Mouse (Mus musculus) urinary bladder, postnatal 36 days (tissue): Measurements from ENCODE around the gene Scgb1b30.
"Not testable (repeated sequence)": the region's sequence is repeated elsewhere in the genome, so short reads cannot be mapped to it uniquely, and the experiment has no call there.

Experiments
- DNase-seq, 2 experiments: peaks; one replicate each; pipeline ENCODE4 v3.0.0; 2022; ENCODE audit warnings: low spot score in 2 of 2, mixed read lengths in 1 of 2

Scgb1b30 gene

DNA sequence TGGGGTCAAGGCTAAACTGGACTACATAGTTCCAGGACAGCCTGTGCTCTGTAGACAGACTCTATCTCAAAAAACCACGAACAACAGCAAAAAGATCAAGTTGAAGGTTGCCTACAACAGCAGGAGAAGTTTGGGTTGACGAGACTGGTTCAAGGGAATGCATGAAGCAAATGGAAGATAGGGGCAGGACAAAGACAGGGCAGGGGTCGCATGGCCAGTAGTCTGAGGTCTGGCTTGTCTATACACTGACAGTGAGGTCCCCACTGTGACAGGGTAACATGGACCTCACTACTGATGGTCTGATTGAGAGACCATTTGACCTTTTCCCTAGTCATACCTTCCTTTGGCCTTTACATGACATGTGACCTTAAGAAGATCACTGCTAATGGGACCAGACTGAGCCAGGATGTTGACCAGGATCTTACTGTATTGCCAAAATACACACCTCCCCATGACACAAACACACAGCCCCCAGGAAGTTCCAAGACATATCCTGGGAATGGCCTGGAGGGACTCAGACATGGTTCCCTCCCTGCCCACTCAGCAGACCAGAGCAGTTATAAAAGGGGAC is at the start of gene Scgb1b30:
Gene Scgb1b30, plus strand, starts transcription at position 521 of the 571 bp plus-strand sequence.
- no peak for DNase-seq

- DNase-seq = not testable (repeated sequence)
Measured at GRCm38 (mm10) chr7:34068132-34068531, 27.1 kb upstream of the Scgb1b30 start.

DNA sequence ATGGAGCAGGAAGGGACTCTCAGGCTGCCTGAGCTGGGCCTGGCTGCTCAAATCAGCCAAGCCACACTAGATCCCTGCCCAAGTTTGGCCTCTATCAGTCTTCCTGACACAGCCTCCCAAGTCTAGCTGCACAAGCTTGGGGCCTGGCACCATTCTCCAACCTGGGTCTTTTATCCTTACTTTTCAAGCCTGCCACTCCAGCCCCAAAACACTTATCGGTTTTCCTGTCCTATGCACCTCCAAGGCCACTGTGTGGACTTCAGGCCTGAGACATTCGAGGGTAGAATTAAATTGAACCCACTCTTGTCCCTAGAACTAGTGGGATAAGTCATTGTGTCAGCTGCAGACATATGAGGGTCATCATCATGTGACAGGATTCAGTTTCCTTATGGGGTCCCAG is 4.8 kb downstream of the Scgb1b30 start:
- DNase-seq = no peak

- DNase-seq = no peak
Measured at GRCm38 (mm10) chr7:34101276-34101675, 6.0 kb downstream of the Scgb1b30 start.

- DNase-seq = no peak
Measured at GRCm38 (mm10) chr7:34109190-34109589, 14.0 kb downstream of the Scgb1b30 start.

DNA sequence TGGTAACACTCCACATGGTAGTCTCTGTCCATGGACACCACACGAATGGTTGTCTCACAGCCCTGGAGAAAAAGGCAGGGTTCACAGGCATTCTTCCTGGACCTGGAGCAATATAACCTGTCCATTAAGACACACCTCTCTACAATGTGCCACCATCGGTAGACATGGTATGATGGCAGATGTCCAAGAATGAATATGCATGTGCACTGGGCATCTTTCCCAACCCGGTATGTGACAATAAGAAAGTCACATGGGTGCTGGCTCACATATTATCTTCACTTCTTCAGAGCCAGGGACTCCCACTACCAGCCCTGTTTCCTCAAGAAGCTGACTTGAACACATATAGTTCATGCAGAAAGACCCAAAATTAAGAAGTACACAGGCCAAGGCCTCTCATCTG is 21.4 kb downstream of the Scgb1b30 start:
- no peak for DNase-seq

- not testable (repeated sequence) for DNase-seq
Measured at GRCm38 (mm10) chr7:34120636-34121035, 25.4 kb downstream of the Scgb1b30 start.

DNA sequence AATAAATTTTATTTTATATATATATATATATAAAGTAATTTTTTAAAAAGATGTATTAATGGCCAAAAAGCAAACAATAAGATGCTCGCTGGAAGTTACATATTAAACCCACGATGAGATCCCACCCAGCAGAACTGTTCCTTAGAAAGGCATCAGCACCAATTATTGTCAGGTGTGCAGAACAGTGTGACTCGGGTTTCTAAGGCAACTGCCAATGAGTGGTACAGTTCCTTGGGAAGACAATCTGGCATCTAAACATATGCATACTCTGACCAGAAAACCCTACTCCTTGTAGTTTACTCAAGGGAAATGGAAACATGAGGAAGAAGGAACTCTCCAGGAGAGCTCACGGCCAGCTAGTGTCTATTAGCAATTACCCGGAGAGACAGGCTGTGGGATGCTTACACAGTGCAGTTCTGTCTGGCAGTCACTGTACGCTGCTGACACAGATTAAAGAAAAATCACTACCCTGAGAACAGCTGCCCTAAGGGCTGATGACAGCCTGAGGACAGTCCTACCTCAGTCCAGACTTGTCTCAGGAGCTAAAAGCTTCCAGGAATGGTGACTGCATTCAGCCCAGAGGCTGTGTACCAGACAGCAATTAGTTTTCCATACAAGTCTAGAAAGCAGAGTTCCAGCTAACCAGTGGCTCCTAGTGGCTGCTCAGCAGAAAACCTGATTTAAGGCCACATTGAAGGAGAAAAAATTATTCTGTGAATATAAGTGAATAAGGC is 27.9 kb downstream of the Scgb1b30 start:
- no peak for DNase-seq

- DNase-seq = no peak
Measured at GRCm38 (mm10) chr7:34125346-34125745, 30.1 kb downstream of the Scgb1b30 start.

- no peak for DNase-seq
Measured at GRCm38 (mm10) chr7:34126291-34126690, 31.1 kb downstream of the Scgb1b30 start.

- DNase-seq = no peak
Measured at GRCm38 (mm10) chr7:34131118-34131517, 35.9 kb downstream of the Scgb1b30 start.

- no peak for DNase-seq
Measured at GRCm38 (mm10) chr7:34131959-34132354, 36.7 kb downstream of the Scgb1b30 start.

DNA sequence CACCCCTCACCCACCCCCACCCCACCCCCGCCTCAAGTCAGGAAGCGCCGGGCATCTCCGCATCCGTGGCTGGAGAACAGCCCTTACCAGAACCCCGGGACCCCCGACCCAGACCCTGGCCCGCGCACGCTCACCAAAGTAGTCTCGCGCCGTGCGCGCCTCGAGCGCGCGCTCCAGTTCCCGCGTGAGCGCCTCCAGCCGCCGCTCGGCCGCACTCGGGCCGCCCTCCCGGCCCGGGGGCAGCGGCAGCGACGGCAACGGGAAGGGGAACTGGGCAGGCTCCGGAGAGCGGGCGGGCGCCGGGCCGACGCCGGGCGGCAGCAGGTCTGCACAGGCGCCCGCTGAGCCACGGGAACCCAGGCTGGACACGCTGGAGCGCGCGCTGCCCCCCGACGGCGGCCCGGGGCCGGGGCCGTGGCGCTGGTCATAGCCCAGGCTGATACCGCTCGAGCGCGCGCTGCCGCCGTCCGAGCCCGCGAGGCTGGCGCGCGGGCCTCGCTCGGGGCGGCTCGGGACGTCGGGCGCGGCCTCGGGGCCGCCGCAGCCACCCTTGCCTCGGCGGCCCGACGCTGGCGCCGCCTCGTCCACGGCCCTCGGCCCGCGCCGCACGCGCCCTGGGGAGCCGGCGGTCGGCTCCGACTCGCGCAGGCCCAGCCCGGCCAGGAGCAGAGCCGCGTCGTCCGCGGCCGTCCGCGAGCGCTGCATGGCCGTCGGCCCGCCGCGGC is 37.3 kb downstream of the Scgb1b30 start:
- DNase-seq = peak; percentile 7 to 10

DNA sequence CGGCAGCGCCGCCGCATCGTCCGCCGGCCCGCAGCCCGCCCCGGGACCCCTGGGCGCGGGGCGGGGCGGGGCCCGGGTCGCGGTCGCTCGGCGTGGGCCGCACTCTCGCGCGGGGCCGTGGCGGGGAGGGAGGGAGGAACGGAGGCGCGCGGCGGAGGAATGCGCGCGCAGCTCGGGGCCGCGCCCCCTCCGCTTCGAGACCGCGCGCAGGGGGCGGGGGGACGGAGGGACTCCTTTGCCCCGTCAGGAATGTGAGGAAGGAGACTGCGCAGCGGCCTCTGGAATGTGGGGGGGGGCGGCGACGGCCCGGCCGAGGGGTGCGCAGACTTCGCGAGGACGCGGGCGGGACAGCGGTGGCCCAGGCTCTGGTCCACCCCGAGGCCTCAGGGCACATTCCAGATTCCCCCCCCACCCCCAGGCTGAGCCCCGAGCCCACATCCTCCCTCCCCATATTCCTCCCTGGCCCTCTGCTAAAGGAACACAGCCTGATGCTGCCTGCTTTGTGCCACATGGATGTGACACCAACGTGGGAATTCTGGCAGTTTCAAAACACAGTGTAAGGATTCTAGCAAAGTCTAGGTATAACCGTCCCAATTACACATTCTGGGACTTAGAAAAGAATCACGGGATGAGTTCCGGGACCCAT is 38.0 kb downstream of the Scgb1b30 start, which contains the start of gene Wtip:
Gene Wtip, minus strand, starts transcription at position 152 of the 646 bp plus-strand sequence.
- peak; percentile 45 to 65 for DNase-seq

GRCm38 (mm10) chr7:34134336-34134735 is 39.1 kb downstream of the Scgb1b30 start:
- no peak for DNase-seq

- no peak for DNase-seq
Measured at GRCm38 (mm10) chr7:34139493-34139892, 44.3 kb downstream of the Scgb1b30 start.

DNA sequence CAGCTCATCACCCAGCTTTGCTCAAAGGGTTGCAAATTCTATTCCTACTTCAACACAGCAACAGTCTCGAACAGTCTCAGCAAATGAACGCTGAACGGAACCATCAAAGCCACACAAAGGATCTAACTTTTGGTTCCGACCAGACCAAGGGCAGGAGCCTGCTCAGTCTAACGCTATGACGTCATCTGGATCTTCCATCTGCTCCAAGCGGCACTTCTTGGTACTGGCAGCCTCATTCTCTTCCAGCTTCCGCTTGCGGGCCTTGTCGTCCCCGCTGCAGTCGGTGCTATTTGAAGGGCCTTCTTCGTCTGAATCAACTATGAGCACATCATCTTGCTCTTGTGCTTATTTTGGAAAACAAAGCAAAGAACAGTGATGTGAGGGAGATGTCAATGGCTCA is 45.9 kb downstream of the Scgb1b30 start:
- no peak for DNase-seq

DNA sequence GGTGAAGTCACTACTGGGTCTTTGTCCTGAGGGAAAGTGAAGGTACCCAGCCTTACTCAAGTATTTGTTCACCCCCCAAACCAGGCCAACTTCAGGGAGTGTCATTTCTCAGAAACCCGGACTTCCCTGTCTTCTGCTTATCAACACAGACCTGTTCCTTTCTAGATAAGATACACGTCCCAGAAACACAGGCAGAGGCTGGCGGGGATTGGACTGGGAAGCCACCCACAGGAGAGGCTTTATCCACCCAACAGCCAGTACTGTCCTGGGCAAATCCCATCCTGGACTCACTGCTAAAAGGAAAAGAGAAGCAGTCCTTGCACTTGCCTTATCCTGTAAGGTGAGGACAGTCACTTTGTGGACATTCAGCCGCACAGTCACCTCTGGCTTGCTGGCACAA is 52.0 kb downstream of the Scgb1b30 start:
- DNase-seq = no peak
